Mouse (Mus musculus) heart, embryonic 14.5 days (tissue): ENCODE data around the gene Taco1. TPM values are rescaled to one million over a fixed set of nuclear protein-coding genes. Genes with fewer than 3 reads are reported as not detected.

ENCODE experiments used
- ATAC-seq: fragments of 200-750 bp; cut with Nextera tagmentation; 2 replicates; pipeline ENCODE4 v1.8.0; 2017; ENCODE audit warnings: low read depth, moderate TSS enrichment; ENCODE audit not compliant: insufficient number of reproducible peaks, insufficient read depth, low FRiP score
- H3K27ac ChIP-seq, 2 experiments: fragments of 200-500 bp in 1 of 2; fragments of 300-500 bp in 1 of 2; sonication (generic) in 1 of 2; replicated peaks in 1 of 2; 2 replicates each; pipeline ENCODE4 v1.5.1; 2012 to 2014; ENCODE audit warnings: low read depth in 2 of 2, low read length in 2 of 2, control low read depth in 1 of 2, mild to moderate bottlenecking in 1 of 2, mixed read lengths in 1 of 2; ENCODE audit not compliant: control insufficient read depth in 1 of 2, insufficient read depth in 1 of 2
- H3K27me3 ChIP-seq: fragments of 300-500 bp; sonication (generic); 2 replicates; pipeline ENCODE4 v1.6.1; 2014; ENCODE audit warnings: mild to moderate bottlenecking, low read length, control low read depth; ENCODE audit not compliant: control insufficient read depth, insufficient read depth
- H3K36me3 ChIP-seq: fragments of 300-500 bp; sonication (generic); 2 replicates; pipeline ENCODE4 v1.6.1; 2014; ENCODE audit warnings: mild to moderate bottlenecking, control low read depth, low read length, mixed read lengths; ENCODE audit not compliant: control insufficient read depth, insufficient read depth
- H3K4me1 ChIP-seq, 2 experiments: fragments of 200-500 bp in 1 of 2; fragments of 300-500 bp in 1 of 2; sonication (generic) in 1 of 2; 2 replicates each; pipeline ENCODE4 v1.6.1; 2012 to 2014; ENCODE audit warnings: low read length in 2 of 2, control low read depth in 1 of 2, mixed read lengths in 1 of 2; ENCODE audit not compliant: control insufficient read depth in 2 of 2, insufficient read depth in 2 of 2
- H3K4me2 ChIP-seq: fragments of 300-500 bp; sonication (generic); 2 replicates; pipeline ENCODE4 v1.6.1; 2014; ENCODE audit warnings: mild to moderate bottlenecking, low read length
- H3K4me3 ChIP-seq, 2 experiments: fragments of 200-500 bp in 1 of 2; fragments of 300-500 bp in 1 of 2; sonication (generic) in 1 of 2; 2 replicates each; pipeline ENCODE4 v1.5.1; 2012 to 2014; ENCODE audit warnings: low read length in 2 of 2, mild to moderate bottlenecking in 2 of 2, control low read depth in 1 of 2, low read depth in 1 of 2, moderate library complexity in 1 of 2; ENCODE audit not compliant: control insufficient read depth in 1 of 2, insufficient read depth in 1 of 2
- H3K9ac ChIP-seq: fragments of 300-500 bp; sonication (generic); 2 replicates; pipeline ENCODE4 v1.6.1; 2014; ENCODE audit warnings: mild to moderate bottlenecking, low read length
- H3K9me3 ChIP-seq: fragments of 300-500 bp; sonication (generic); 2 replicates; pipeline ENCODE4 v1.6.1; 2016; ENCODE audit warnings: low read length, control low read depth; ENCODE audit not compliant: control insufficient read depth
- WGBS: fragments of 180-500 bp; shearing (Covaris S2); extraction: QIAGEN DNeasy Blood & Tissue Kit; methylation state at CpG from one replicate; pipeline ENCODE4 v1.1.7; 2014; 5-methylcytosine and 5-hydroxymethylcytosine counted together
- polyA plus RNA-seq: library from polyadenylated mRNA; unstranded; fragments of >200 nt; fragmentation: Nextera tagmentation; extraction: Ambion mirVana; gene quantifications from 2 replicates; pipeline ENCODE4 v1.2.1, GENCODE M21; 2014

The Taco1 gene
- polyA plus RNA-seq, 1 experiment from 2014 or later = 9.7 TPM

DNA sequence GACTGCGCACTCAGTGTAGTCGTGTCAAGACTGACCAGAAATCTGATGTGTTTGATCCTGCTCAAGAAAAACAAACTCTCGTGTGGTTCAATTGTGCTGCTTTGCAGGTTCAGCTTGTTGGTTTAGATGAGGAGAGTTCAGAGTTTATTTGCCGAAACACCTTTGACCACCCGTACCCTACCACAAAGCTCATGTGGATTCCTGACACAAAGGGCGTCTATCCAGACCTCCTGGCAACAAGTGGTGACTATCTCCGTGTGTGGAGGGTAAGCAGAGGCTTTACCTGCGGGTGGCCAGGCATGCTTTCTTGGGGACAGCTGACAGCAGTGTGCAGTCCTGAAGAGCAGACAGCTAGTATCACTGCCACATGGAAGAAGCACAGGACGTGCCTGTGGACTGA lies 19.3 kb upstream of the Taco1 start:
- no peaks in the 10 kb centered on the region; a peak in 1 of 4 replicates for H3K4me1 ChIP-seq
- 81% methylated on average over 9 of the region's 9 CpGs for WGBS
- no peak overlapping the region for H3K27ac ChIP-seq
- H3K9ac ChIP-seq = no peak overlapping the region
- no peak overlapping the region for H3K4me3 ChIP-seq
- no peaks in the 10 kb centered on the region for H3K9me3 ChIP-seq
- H3K27me3 ChIP-seq = no peaks in the 10 kb centered on the region
- peaks cover 50% of the 10 kb centered on the region for H3K36me3 ChIP-seq
- ATAC-seq = no peak
- no peak overlapping the region for H3K4me2 ChIP-seq

DNA sequence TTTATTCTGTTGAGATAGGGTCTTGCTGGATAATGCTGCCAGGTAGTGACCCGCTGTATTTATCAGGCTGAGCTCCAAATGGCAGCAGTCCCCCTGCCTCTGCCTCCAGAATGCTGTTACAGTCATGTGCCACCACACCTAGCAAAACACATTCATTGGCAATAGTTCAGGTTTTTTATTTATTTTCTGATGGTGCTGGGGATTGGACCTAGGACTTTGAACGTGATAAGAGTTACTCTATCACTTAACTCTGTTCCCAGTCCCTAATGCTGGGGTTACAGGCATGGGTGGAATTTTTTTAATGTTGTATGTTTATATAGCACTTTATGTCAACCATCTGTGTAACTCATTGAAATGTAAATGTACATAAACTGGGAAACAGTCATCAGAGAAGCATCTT lies 11.9 kb upstream of the Taco1 start:
- no peaks in the 10 kb centered on the region for H3K9me3 ChIP-seq
- 82% methylated on average over 2 of the region's 2 CpGs for WGBS
- peaks cover 99% of the 10 kb centered on the region for H3K36me3 ChIP-seq
- H3K4me1 ChIP-seq = no peaks in the 10 kb centered on the region
- H3K27me3 ChIP-seq = no peaks in the 10 kb centered on the region
- H3K9ac ChIP-seq = no peak overlapping the region
- no peak for ATAC-seq
- H3K4me3 ChIP-seq = no peak overlapping the region
- H3K27ac ChIP-seq = no peak overlapping the region
- no peak overlapping the region for H3K4me2 ChIP-seq

DNA sequence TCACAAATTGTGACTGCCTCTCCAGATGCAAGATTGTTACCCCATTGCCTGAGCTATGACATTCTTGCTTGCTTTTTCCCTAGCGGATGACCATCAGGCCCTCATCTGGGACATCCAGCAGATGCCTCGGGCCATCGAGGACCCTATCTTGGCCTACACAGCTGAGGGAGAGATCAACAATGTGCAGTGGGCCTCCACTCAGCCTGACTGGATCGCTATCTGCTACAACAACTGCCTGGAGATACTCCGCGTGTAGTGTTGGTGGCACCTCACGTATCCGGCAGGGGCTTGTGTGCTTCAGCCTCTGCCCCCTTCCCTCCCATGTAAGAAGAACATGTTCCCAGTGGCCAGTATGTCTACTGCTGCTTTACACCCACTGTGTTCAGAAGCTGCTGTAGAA lies 11.3 kb upstream of the Taco1 start:
- 88% methylated on average over 8 of the region's 8 CpGs for WGBS
- Histone ChIP-seq H3K4me1 (no peaks in the 10 kb centered on the region), H3K9ac (no peak overlapping the region), H3K27ac (no peak overlapping the region), H3K27me3 (no peaks in the 10 kb centered on the region), H3K9me3 (no peaks in the 10 kb centered on the region), H3K36me3 (peaks cover 99% of the 10 kb centered on the region), H3K4me2 (no peak overlapping the region), H3K4me3 (no peak overlapping the region)
- no peak for ATAC-seq

DNA sequence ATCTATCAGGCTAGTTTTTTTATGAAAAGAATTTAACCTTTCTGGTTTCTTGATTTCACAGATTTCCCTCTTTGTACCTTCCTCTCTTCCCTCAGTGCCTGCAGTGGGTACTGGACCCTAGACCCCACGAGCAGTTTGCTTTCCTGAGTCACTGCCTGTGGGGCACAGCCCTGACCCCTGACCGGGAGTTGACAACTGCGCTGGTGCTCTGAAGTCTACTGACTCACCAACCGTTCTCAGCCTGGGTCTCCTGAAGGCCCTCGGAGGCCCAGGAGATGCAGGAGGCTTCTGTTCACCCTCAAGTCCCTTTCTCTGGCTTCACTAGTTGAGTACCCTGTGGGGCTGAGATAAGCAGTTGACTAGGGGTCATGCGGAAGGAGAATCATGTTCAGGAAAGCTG lies 10.5 kb upstream of the Taco1 start:
- ATAC-seq = no peak
- WGBS = 83% methylated on average over 6 of the region's 6 CpGs
- H3K9me3 ChIP-seq = no peaks in the 10 kb centered on the region
- no peaks in the 10 kb centered on the region for H3K4me1 ChIP-seq
- peaks cover 97% of the 10 kb centered on the region for H3K36me3 ChIP-seq
- no peak overlapping the region for H3K4me3 ChIP-seq
- no peak overlapping the region for H3K4me2 ChIP-seq
- no peak overlapping the region for H3K27ac ChIP-seq
- H3K9ac ChIP-seq = no peak overlapping the region
- no peaks in the 10 kb centered on the region for H3K27me3 ChIP-seq

DNA sequence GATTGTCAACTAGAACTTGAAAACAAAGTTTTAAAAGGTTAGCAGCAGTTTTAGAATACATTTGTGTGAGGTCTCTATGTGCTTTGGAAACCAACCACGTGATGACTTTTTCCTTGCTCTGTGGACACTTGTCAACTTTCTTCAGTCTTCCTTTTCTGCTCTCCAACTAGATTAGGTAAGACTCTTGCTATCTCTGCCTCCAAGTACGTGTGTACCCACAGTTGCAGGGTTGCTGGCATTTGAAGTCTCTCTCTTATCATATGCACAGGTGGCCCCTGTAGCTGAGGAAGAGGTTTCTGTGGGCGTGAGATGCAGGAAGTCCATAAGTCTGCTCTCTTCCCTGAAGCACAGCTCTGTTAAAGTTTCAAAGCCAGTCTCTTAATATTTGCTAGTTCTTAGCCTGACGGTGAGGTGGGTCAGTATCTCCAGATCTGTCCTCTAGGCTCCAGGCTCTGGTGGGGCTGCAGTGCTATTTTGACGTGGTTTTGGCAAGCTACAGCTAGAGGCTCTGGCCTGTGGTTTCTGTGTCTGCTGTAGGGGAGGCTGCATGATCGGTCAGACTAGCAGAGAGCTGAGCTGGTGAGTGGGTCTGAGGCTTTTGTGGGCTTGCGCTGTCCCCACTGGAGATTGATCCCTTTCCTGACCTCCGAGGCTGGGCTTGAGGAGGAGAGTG lies 8.9 kb upstream of the Taco1 start:
- Histone ChIP-seq H3K27me3 (no peaks in the 10 kb centered on the region), H3K27ac (no peak overlapping the region), H3K4me1 (no peaks in the 10 kb centered on the region), H3K4me2 (no peak overlapping the region), H3K4me3 (no peak overlapping the region), H3K36me3 (peaks cover 83% of the 10 kb centered on the region), H3K9ac (no peak overlapping the region), H3K9me3 (no peaks in the 10 kb centered on the region)
- WGBS = 84% methylated on average over 8 of the region's 8 CpGs
- no peak for ATAC-seq

DNA sequence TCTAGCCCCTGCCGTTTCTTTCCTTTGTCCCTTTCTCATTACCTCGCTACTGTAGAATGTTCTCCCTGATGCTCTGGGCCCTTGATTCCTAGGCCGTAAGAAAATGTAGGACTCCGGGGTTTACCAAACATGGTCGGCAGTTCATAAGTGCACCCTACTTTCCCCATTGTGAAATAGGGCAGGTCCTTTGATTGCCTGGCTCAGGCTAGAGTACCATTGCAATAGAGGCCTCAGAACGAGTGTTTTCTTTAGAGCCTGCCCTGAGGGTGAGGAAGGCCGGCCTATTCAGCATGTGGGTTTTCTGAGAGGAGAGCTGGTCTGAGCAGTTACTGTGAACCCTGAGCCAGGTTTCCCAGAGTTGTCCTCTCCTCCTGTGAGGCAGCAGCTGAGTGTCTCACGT lies 7.8 kb upstream of the Taco1 start:
- ATAC-seq = no peak
- Histone ChIP-seq H3K27ac (no peak overlapping the region), H3K36me3 (peaks cover 72% of the 10 kb centered on the region), H3K9ac (no peak overlapping the region), H3K4me2 (no peak overlapping the region), H3K4me3 (no peak overlapping the region), H3K9me3 (no peaks in the 10 kb centered on the region), H3K27me3 (no peaks in the 10 kb centered on the region), H3K4me1 (no peaks in the 10 kb centered on the region)
- WGBS = 75% methylated on average over 8 of the region's 8 CpGs

DNA sequence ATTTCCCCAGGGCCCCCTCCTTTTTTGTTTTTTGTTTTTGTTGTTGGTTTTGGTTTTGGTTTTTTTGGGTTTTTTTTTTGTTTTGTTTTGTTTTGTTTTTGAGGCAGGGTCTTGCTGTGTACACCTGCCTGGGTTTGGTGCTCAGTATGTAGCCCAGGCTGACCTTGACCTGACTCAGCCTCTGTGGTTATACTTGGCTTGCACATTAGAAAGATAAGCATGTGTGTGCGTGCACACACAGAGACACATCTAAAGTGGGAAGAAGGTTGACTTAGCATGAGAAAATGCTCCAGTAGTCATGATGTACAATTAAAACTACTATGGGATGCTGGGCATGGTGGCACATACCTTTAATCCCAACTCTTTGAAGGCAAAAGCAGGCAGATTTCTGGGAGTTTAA lies 5.3 kb upstream of the Taco1 start:
- H3K9ac ChIP-seq = no peak overlapping the region
- no peak overlapping the region for H3K4me2 ChIP-seq
- H3K27me3 ChIP-seq = no peaks in the 10 kb centered on the region
- 0 out of 4 replicates have a peak, but pooled peaks cover 0 to 4% of the 10 kb centered on the region in 2 experiments for H3K4me1 ChIP-seq
- 65% methylated on average over 1 of the region's 1 CpGs for WGBS
- no peaks in the 10 kb centered on the region for H3K9me3 ChIP-seq
- H3K36me3 ChIP-seq = peaks cover 47% of the 10 kb centered on the region
- H3K27ac ChIP-seq = no peak overlapping the region
- H3K4me3 ChIP-seq = no peak overlapping the region
- no peak for ATAC-seq

DNA sequence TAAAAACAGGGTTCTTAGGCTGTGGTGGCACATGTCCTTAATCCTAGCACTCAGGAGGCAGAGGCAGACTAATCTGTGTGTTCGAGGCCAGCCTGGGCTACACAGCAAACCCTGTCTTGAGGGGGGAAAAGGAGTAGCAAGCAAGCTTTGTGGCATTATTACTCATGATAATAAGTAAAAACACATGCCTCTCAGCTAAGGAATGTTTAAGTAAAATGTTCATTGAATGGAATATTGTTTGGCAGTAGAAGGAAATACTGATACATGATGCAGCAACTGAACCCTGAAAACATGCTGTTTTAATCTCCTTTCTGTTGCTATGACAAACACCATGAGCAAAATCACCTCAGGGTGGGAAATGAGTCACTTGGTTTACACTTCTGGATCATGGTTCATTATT lies 4.5 kb upstream of the Taco1 start:
- Histone ChIP-seq H3K4me3 (no peak overlapping the region), H3K4me1 (0 out of 4 replicates have a peak, but pooled peaks cover 0 to 4% of the 10 kb centered on the region in 2 experiments), H3K4me2 (no peak overlapping the region), H3K36me3 (peaks cover 39% of the 10 kb centered on the region), H3K9ac (no peak overlapping the region), H3K27me3 (no peaks in the 10 kb centered on the region), H3K9me3 (no peaks in the 10 kb centered on the region), H3K27ac (no peak overlapping the region)
- WGBS = 82% methylated on average over 1 of the region's 1 CpGs
- no peak for ATAC-seq
